Mouse (Mus musculus) stomach, embryonic 16.5 days (tissue): ENCODE data around the gene Magi2. TPM values are rescaled to one million over a fixed set of nuclear protein-coding genes. Genes with fewer than 3 reads are reported as not detected.
"Not testable (repeated sequence)": the region's sequence is repeated elsewhere in the genome, so short reads cannot be mapped to it uniquely, and the experiment has no call there.

Source experiments
- ATAC-seq: fragments of 200-750 bp; cut with Nextera tagmentation; 2 replicates; pipeline ENCODE4 v1.8.0; 2017; ENCODE audit warnings: moderate number of reproducible peaks, moderate TSS enrichment; ENCODE audit not compliant: insufficient read depth, low FRiP score
- H3K27ac ChIP-seq: fragments of 300-500 bp; sonication (generic); 2 replicates; pipeline ENCODE4 v1.5.1; 2014; ENCODE audit warnings: low read length
- H3K27me3 ChIP-seq: fragments of 300-500 bp; sonication (generic); 2 replicates; pipeline ENCODE4 v1.6.1; 2014; ENCODE audit warnings: low read length, control low read depth, mixed read lengths; ENCODE audit not compliant: control insufficient read depth, insufficient read depth
- H3K36me3 ChIP-seq: fragments of 300-500 bp; sonication (generic); 2 replicates; pipeline ENCODE4 v1.6.1; 2014; ENCODE audit warnings: low read length; ENCODE audit not compliant: control insufficient read depth, insufficient read depth
- H3K4me1 ChIP-seq: fragments of 300-500 bp; sonication (generic); 2 replicates; pipeline ENCODE4 v1.6.1; 2014; ENCODE audit warnings: low read length, control low read depth, mixed read lengths; ENCODE audit not compliant: control insufficient read depth, insufficient read depth
- H3K4me2 ChIP-seq: fragments of 300-500 bp; sonication (generic); 2 replicates; pipeline ENCODE4 v1.6.1; 2014; ENCODE audit warnings: low read depth, low read length, mixed read lengths
- H3K4me3 ChIP-seq: fragments of 300-500 bp; sonication (generic); replicated peaks from 2 replicates; pipeline ENCODE4 v1.5.1; 2014; ENCODE audit warnings: mild to moderate bottlenecking, low read length
- H3K9ac ChIP-seq: fragments of 300-500 bp; sonication (generic); 2 replicates; pipeline ENCODE4 v1.6.1; 2014; ENCODE audit warnings: low read length
- H3K9me3 ChIP-seq: fragments of 300-500 bp; sonication (generic); replicated peaks from 2 replicates; pipeline ENCODE4 v1.6.1; 2016; ENCODE audit warnings: low read length, control low read depth; ENCODE audit not compliant: control insufficient read depth
- WGBS: fragments of 180-500 bp; shearing (Covaris S2); extraction: QIAGEN DNeasy Blood & Tissue Kit; methylation state at CpG from one replicate; pipeline ENCODE4 v1.1.7; 2014; 5-methylcytosine and 5-hydroxymethylcytosine counted together
- polyA plus RNA-seq: library from polyadenylated mRNA; unstranded; fragments of >200 nt; fragmentation: Nextera tagmentation; extraction: Ambion mirVana; gene quantifications from 2 replicates; pipeline ENCODE4 v1.2.1, GENCODE M21; 2015

Gene Magi2
- polyA plus RNA-seq, 1 experiment from 2014 or later = 7.2 TPM

GRCm38 (mm10) chr5:19400299-19400698 is 173.5 kb downstream of the Magi2 start:
- H3K4me3 ChIP-seq = no peak overlapping the region
- no peaks in the 10 kb centered on the region for H3K9me3 ChIP-seq
- H3K36me3 ChIP-seq = no peaks in the 10 kb centered on the region
- no peak for ATAC-seq
- no peaks in the 10 kb centered on the region for H3K27me3 ChIP-seq
- WGBS = 85% methylated on average over 4 of the region's 4 CpGs
- no peaks in the 10 kb centered on the region for H3K4me1 ChIP-seq
- H3K9ac ChIP-seq = no peak overlapping the region
- H3K27ac ChIP-seq = no peak overlapping the region
- H3K4me2 ChIP-seq = no peak overlapping the region

DNA sequence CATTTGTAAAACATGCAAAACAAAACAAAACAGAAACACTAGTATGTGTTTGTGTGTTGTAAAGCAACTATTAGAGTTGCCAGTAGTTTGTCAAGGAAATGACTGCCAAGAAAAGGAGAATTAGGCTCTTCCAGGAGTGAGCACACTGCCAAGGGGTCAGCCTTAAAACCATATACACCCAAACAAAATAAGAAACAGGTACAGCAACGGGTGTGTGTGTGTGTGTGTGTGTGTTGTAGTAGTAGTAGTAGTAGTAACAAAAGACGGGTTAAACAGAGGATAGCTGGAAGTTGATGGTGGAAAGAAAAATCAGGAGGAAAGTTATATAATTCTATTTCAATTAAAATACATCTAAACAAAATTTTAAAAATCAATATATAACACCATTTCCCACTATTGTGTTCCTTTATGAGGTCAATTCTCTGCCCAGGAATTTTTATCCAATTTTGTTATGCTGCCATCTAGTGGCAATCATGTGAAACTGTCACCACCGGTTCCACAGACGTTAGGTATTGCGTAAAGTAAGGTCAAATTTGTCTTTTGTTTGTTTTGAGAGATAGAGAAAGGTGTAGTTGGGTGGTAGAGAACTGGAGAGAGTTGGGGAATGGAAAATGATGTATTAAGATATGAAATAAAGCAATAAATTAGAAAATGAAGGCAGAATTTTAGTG is 174.0 kb downstream of the Magi2 start:
- H3K4me1 ChIP-seq = no peaks in the 10 kb centered on the region
- no peak overlapping the region for H3K27ac ChIP-seq
- no peaks in the 10 kb centered on the region for H3K9me3 ChIP-seq
- no peak overlapping the region for H3K9ac ChIP-seq
- H3K4me2 ChIP-seq = no peak overlapping the region
- H3K4me3 ChIP-seq = no peak overlapping the region
- no peaks in the 10 kb centered on the region for H3K27me3 ChIP-seq
- no peaks in the 10 kb centered on the region for H3K36me3 ChIP-seq
- WGBS = 42% methylated on average over 5 of the region's 5 CpGs
- ATAC-seq = no peak

- H3K36me3 ChIP-seq, H3K9me3 ChIP-seq, H3K4me1 ChIP-seq, H3K27me3 ChIP-seq, ATAC-seq, H3K4me2 ChIP-seq, H3K27ac ChIP-seq, H3K4me3 ChIP-seq, H3K9ac ChIP-seq: not testable (repeated sequence)
- 80% methylated on average over 1 of the region's 1 CpGs for WGBS
Measured at GRCm38 (mm10) chr5:19404268-19404667, 177.4 kb downstream of the Magi2 start.

DNA sequence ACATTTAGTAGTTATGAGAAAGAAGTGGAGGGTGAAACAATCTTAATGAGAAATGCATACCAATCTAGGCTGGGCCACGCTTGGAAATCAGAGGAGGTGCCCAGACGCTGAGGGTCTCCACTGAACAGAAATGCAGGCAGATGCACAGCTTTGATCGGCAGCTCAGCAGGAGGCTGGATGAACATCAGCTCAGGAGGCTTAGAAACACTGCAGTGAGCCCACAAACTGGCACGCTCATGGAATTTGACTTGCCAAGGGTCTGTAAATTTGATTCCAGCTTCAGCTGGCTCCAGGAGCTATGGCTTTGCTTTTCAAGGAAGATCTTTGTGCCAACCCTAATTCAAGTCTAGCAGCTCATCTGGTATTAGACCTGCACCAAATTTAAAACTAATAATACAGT is 187.7 kb downstream of the Magi2 start:
- Histone ChIP-seq H3K9me3 (no peaks in the 10 kb centered on the region), H3K4me2 (no peak overlapping the region), H3K27ac (no peak overlapping the region), H3K27me3 (no peaks in the 10 kb centered on the region), H3K36me3 (no peaks in the 10 kb centered on the region), H3K4me1 (no peaks in the 10 kb centered on the region), H3K9ac (no peak overlapping the region), H3K4me3 (no peak overlapping the region)
- ATAC-seq = no peak
- WGBS = 67% methylated on average over 4 of the region's 4 CpGs

DNA sequence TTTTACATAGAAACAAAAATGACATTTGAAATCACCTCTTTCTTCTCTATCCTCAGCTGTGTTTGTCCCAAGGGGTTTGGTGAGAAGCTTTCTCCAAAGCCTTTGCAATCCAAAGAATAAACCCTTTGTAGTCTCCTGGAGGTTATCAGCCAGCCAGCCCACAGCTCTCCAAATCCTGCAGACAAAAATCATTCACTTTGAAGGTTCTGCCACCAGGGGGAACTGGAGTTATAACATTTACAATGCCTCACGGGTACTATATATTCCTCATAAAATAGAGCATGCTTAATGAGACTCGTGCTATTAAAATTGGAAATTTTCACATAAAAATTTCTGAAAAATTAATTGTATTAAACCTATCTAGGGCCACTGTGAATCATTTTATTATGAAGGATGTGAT is 202.5 kb downstream of the Magi2 start:
- Histone ChIP-seq H3K9ac (no peak overlapping the region), H3K27me3 (no peaks in the 10 kb centered on the region), H3K4me2 (no peak overlapping the region), H3K4me3 (no peak overlapping the region), H3K9me3 (no peaks in the 10 kb centered on the region), H3K36me3 (no peaks in the 10 kb centered on the region), H3K4me1 (no peaks in the 10 kb centered on the region), H3K27ac (no peak overlapping the region)
- no peak for ATAC-seq
- 23% methylated on average over 2 of the region's 2 CpGs for WGBS

- no peak overlapping the region for H3K9ac ChIP-seq
- no peak overlapping the region for H3K4me3 ChIP-seq
- no peaks in the 10 kb centered on the region for H3K9me3 ChIP-seq
- H3K36me3 ChIP-seq = no peaks in the 10 kb centered on the region
- no peak overlapping the region for H3K27ac ChIP-seq
- H3K4me2 ChIP-seq = no peak overlapping the region
- ATAC-seq = no peak
- H3K4me1 ChIP-seq = no peaks in the 10 kb centered on the region
- no peaks in the 10 kb centered on the region for H3K27me3 ChIP-seq
Measured at GRCm38 (mm10) chr5:19462541-19462940, 235.7 kb downstream of the Magi2 start.

DNA sequence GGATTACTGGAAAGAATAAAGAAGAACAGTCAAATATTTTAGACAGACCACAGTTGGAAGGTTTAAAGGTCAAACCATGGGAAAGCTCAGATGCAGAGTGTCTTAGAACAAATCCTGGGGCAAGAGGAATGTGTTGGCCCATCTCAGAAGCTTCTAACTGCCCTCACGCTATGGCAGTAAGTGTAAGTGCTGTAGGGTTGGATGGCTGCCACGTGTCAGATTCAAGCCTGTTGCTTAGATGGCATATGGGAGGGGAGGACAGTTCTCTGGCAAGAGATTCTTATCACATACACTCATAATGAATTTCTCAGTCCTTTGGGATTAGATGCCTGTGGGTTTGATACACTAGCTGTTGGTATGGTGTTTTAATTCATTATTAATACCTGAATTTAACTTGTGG is 238.5 kb downstream of the Magi2 start:
- no peaks in the 10 kb centered on the region for H3K9me3 ChIP-seq
- 58% methylated on average over 2 of the region's 2 CpGs for WGBS
- H3K4me1 ChIP-seq = no peaks in the 10 kb centered on the region
- no peak overlapping the region for H3K4me2 ChIP-seq
- H3K27me3 ChIP-seq = no peaks in the 10 kb centered on the region
- no peak for ATAC-seq
- no peak overlapping the region for H3K27ac ChIP-seq
- no peaks in the 10 kb centered on the region for H3K36me3 ChIP-seq
- no peak overlapping the region for H3K4me3 ChIP-seq
- no peak overlapping the region for H3K9ac ChIP-seq

DNA sequence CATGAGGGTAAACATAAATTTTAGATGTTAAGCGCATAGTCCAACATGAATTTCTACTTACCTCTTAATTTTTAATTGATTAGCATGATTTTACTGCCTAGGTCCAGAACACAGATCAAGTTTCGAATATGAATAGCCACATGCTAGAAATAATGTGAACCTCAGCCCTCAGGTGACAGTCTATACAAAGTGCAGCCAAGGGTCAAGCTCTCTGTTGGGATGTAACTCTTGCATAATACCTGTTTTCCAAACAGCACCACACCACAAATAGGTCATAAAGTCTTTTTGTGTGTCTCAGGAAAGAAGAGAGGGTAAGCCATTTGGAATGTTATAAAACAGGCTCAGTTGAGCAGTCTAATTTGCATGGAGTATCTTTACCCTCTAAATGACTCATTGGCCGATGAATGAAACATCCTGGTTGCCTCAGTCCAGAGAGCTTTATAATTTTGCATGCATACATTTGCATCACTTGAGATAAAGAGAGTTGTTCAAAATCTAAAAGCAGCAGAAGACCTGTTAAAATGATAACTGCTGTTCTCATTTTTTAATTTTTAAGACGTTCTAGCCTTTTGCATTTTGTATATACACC is 246.1 kb downstream of the Magi2 start:
- ATAC-seq = no peak
- H3K36me3 ChIP-seq = no peaks in the 10 kb centered on the region
- H3K27me3 ChIP-seq = no peaks in the 10 kb centered on the region
- H3K4me3 ChIP-seq = no peak overlapping the region
- H3K9ac ChIP-seq = no peak overlapping the region
- H3K4me1 ChIP-seq = no peaks in the 10 kb centered on the region
- no peak overlapping the region for H3K4me2 ChIP-seq
- H3K27ac ChIP-seq = no peak overlapping the region
- WGBS = 83% methylated on average over 4 of the region's 4 CpGs
- no peaks in the 10 kb centered on the region for H3K9me3 ChIP-seq

DNA sequence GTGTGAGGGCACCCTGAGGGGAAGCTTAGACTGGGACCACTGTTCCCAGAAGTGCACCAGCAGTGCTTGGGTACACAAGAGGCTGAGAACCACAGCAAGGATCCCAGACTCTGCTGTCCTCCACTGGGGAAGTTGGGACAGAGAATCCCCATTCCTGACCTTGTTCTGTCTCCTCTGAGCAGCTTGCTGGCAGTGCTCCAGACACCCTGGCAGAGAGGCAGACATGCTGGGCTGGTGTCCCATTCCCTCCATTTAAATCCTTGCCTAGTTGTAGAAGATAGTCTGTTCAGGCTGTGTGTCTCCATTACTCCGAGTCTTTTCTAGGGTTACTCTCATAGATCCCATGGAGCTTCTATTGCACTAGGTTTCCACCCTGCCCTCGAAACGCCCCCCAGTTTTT is 256.1 kb downstream of the Magi2 start:
- H3K9ac ChIP-seq = no peak overlapping the region
- H3K36me3 ChIP-seq = no peaks in the 10 kb centered on the region
- H3K27me3 ChIP-seq = no peaks in the 10 kb centered on the region
- ATAC-seq = no peak
- no peak overlapping the region for H3K4me2 ChIP-seq
- H3K4me1 ChIP-seq = no peaks in the 10 kb centered on the region
- WGBS = 78% methylated on average over 3 of the region's 3 CpGs
- no peak overlapping the region for H3K4me3 ChIP-seq
- H3K27ac ChIP-seq = no peak overlapping the region
- H3K9me3 ChIP-seq = no peaks in the 10 kb centered on the region
